In the genomic region with DNA sequence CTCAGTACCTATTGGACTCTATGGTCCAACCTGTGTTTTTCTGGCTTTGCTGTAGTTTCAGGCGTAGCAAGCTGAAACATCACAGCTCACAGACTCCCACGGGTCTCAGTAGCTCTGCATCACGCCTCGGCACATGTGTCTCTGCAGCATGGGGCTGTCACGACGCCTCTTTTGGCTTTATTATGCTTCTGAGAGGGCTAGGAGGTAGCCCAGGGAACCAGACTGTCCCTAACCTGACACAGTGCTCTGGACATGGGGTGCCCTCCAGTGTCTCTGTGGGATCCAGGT, we compare ENCODE assay signal across 8 mouse cellular contexts. TPM values are rescaled to one million over a fixed set of nuclear protein-coding genes. Genes with fewer than 3 reads are reported as not detected.
A peak's percentile ranks its signal among the peaks of the same experiment; 100 is the strongest.
DNase-seq lines count a peak whose midpoint lies in the region; ATAC-seq lines count a peak whose summit lies in the region.

No protein-coding gene starts in this region.

- WGBS in heart, embryonic 14.5 days, result 71% methylated on average over 6 of the region's 6 CpGs
- WGBS in forebrain, embryonic 15.5 days, result 76% methylated on average over 6 of the region's 6 CpGs
- 16% methylated on average over 6 of the region's 6 CpGs for WGBS in limb, embryonic 12.5 days
- WGBS in stomach, embryonic 14.5 days, result 40% methylated on average over 6 of the region's 6 CpGs

- H3K27ac ChIP-seq in heart, embryonic 14.5 days (replicated peaks in 1 of 2; ENCODE audit: control insufficient read depth in 1 of 2, insufficient read depth in 1 of 2, low read depth in 2 of 2, low read length in 2 of 2), result peak overlapping the region; percentile 46 to 68; a peak in 3 of 4 replicates
- H3K27ac ChIP-seq in forebrain, embryonic 15.5 days (replicated peaks), result no peak overlapping the region
- H3K27ac ChIP-seq in limb, embryonic 12.5 days, result peak overlapping the region; percentile 99
- H3K27ac ChIP-seq in stomach, embryonic 14.5 days (ENCODE audit: low read length), result no peak overlapping the region

- no peaks in the 10 kb centered on the region for H3K27me3 ChIP-seq in heart, embryonic 14.5 days (ENCODE audit: control insufficient read depth, insufficient read depth, low read length)
- no peaks in the 10 kb centered on the region for H3K27me3 ChIP-seq in forebrain, embryonic 15.5 days
- no peaks in the 10 kb centered on the region for H3K27me3 ChIP-seq in limb, embryonic 12.5 days
- H3K27me3 ChIP-seq in stomach, embryonic 14.5 days (ENCODE audit: control insufficient read depth, insufficient read depth, low read length), result no peaks in the 10 kb centered on the region

- H3K4me3 ChIP-seq in heart, embryonic 14.5 days (ENCODE audit: control insufficient read depth in 1 of 2, insufficient read depth in 1 of 2, low read depth in 1 of 2, low read length in 2 of 2), result peak overlapping the region in 1 of 2 experiments; percentile 89; a peak in 2 of 4 replicates
- H3K4me3 ChIP-seq in forebrain, embryonic 15.5 days, result no peak overlapping the region
- H3K4me3 ChIP-seq in limb, embryonic 12.5 days (replicated peaks), result peak overlapping the region; percentile 99
- H3K4me3 ChIP-seq in stomach, embryonic 14.5 days (ENCODE audit: low read depth, low read length), result peak overlapping the region; percentile 7; the same call in 1 of the 2 replicates

- H3K4me1 ChIP-seq in heart, embryonic 14.5 days (ENCODE audit: control insufficient read depth in 2 of 2, insufficient read depth in 2 of 2, low read length in 2 of 2), result peaks cover 23 to 35% of the 10 kb centered on the region in 2 experiments
- peaks cover 40% of the 10 kb centered on the region for H3K4me1 ChIP-seq in forebrain, embryonic 15.5 days
- H3K4me1 ChIP-seq in limb, embryonic 12.5 days (replicated peaks), result peaks cover 49% of the 10 kb centered on the region
- H3K4me1 ChIP-seq in stomach, embryonic 14.5 days (ENCODE audit: control insufficient read depth, insufficient read depth, low read length), result peaks cover 30% of the 10 kb centered on the region

- no peaks in the 10 kb centered on the region for H3K9me3 ChIP-seq in heart, embryonic 14.5 days (ENCODE audit: control insufficient read depth, low read length)
- H3K9me3 ChIP-seq in forebrain, embryonic 15.5 days, result no peaks in the 10 kb centered on the region
- H3K9me3 ChIP-seq in limb, embryonic 12.5 days, result no peaks in the 10 kb centered on the region
- H3K9me3 ChIP-seq in stomach, embryonic 14.5 days (ENCODE audit: control insufficient read depth, low read depth, low read length), result no peaks in the 10 kb centered on the region

- H3K9ac ChIP-seq in heart, embryonic 14.5 days (ENCODE audit: low read length), result peak overlapping the region; percentile 51
- H3K9ac ChIP-seq in forebrain, embryonic 15.5 days (replicated peaks), result no peak overlapping the region
- H3K9ac ChIP-seq in limb, embryonic 12.5 days (replicated peaks), result peak overlapping the region; percentile 98
- no peak overlapping the region for H3K9ac ChIP-seq in stomach, embryonic 14.5 days (replicated peaks; ENCODE audit: low read depth, low read length)

- no peak for DNase-seq in heart, postnatal 4 days
- DNase-seq in CD4-positive helper T cell, adult 2 months (ENCODE audit: low read depth, low spot score), result peak; percentile 16
- no peak for DNase-seq in cerebellum, adult 9-11 months
- no peak for DNase-seq in cerebellum, adult 11 months

- H3K4me2 ChIP-seq in heart, embryonic 14.5 days (ENCODE audit: low read length), result peak overlapping the region; percentile 85
- peak overlapping the region; percentile 98; the same call in 1 of the 2 replicates for H3K4me2 ChIP-seq in forebrain, embryonic 15.5 days (replicated peaks)
- H3K4me2 ChIP-seq in limb, embryonic 12.5 days, result peak overlapping the region; percentile 96
- peak overlapping the region; percentile 93 for H3K4me2 ChIP-seq in stomach, embryonic 14.5 days (replicated peaks; ENCODE audit: low read depth, low read length)

- no peak for ATAC-seq in heart, embryonic 14.5 days (ENCODE audit: insufficient number of reproducible peaks, insufficient read depth, low FRiP score, low read depth)
- ATAC-seq in forebrain, embryonic 15.5 days (replicated peaks), result no peak
- no peak for ATAC-seq in limb, embryonic 12.5 days (ENCODE audit: insufficient number of reproducible peaks, insufficient read depth, low FRiP score, low TSS enrichment, low read depth)
- ATAC-seq in stomach, embryonic 14.5 days (ENCODE audit: insufficient number of reproducible peaks, insufficient read depth, low FRiP score, low read depth), result no peak

- H3K36me3 ChIP-seq in heart, embryonic 14.5 days (ENCODE audit: control insufficient read depth, insufficient read depth, low read length), result peaks cover 49% of the 10 kb centered on the region
- H3K36me3 ChIP-seq in forebrain, embryonic 15.5 days, result peaks cover 15% of the 10 kb centered on the region
- H3K36me3 ChIP-seq in limb, embryonic 12.5 days, result peaks cover 56% of the 10 kb centered on the region
- peaks cover 27% of the 10 kb centered on the region for H3K36me3 ChIP-seq in stomach, embryonic 14.5 days (ENCODE audit: control insufficient read depth, insufficient read depth, low read length)

RNA-seq across cellular contexts. Expression of a gene that starts 2.9 kb away (rescaled TPM):
- 16.4 and 19.8 TPM in 2 replicates for polyA plus RNA-seq in heart, embryonic 14.5 days (2014; fragmentation: Nextera tagmentation; extraction: Ambion mirVana)
- 10 to 100 TPM; 26.2 to 33.5 TPM for total RNA-seq in heart, postnatal 4 days (2021)
- 9.2 and 10.4 TPM in 2 replicates for polyA plus RNA-seq in forebrain, embryonic 15.5 days (2015; fragmentation: Nextera tagmentation; extraction: Ambion mirVana)
- polyA plus RNA-seq in limb, embryonic 12.5 days (2016; fragmentation: Nextera tagmentation; extraction: Ambion mirVana), result 53.7 and 58.9 TPM in 2 replicates
- 22.4 and 24.9 TPM in 2 replicates for polyA plus RNA-seq in stomach, embryonic 14.5 days (2014; fragmentation: Nextera tagmentation; extraction: Ambion mirVana)

RNA-seq across cellular contexts. Expression of a gene that starts 57.9 kb away (rescaled TPM):
- 691 and 781 TPM in 2 replicates for polyA plus RNA-seq in heart, embryonic 14.5 days (2014; fragmentation: Nextera tagmentation; extraction: Ambion mirVana)
- 100 to 1,000 TPM; 471 to 490 TPM for total RNA-seq in heart, postnatal 4 days (2021)
- 615 and 643 TPM in 2 replicates for polyA plus RNA-seq in forebrain, embryonic 15.5 days (2015; fragmentation: Nextera tagmentation; extraction: Ambion mirVana)
- polyA plus RNA-seq in limb, embryonic 12.5 days (2016; fragmentation: Nextera tagmentation; extraction: Ambion mirVana), result 938 and 976 TPM in 2 replicates
- 1,139 and 1,256 TPM in 2 replicates for polyA plus RNA-seq in stomach, embryonic 14.5 days (2014; fragmentation: Nextera tagmentation; extraction: Ambion mirVana)

Comparison
In these comparisons a context has a peak if more than half of its experiments do, and no peak if none do; other contexts are left out.
1. H3K27ac ChIP-seq: peak in heart, embryonic 14.5 days (2 of 2) and limb, embryonic 12.5 days (single experiment); none in forebrain, embryonic 15.5 days (single experiment) and stomach, embryonic 14.5 days (single experiment).
2. H3K9ac ChIP-seq: peak in heart, embryonic 14.5 days (single experiment) and limb, embryonic 12.5 days (single experiment); none in forebrain, embryonic 15.5 days (single experiment) and stomach, embryonic 14.5 days (single experiment).
3. Peak in every context shown above with its lines, with median percentiles within 50 percentile points of each other: H3K4me2 ChIP-seq.